Mouse (Mus musculus): ENCODE results near the gene Bbc3. TPM values are rescaled to one million over a fixed set of nuclear protein-coding genes. Genes with fewer than 3 reads are reported as not detected.

The Bbc3 gene
- total RNA-seq, 2 experiments from 2014 or later, result 45.7 to 51.8 TPM

- intact Hi-C loops (cut with DNase I), result no loop called here
- DNase-seq, result peak; percentile 72
Observed at GRCm38 (mm10) chr7:16313481-16314220, 5.5 kb downstream of the Bbc3 start.

GRCm38 (mm10) chr7:16314221-16314775 is 6.1 kb downstream of the Bbc3 start:
- intact Hi-C loops (cut with DNase I), result no loop called here
- no peak for DNase-seq

- intact Hi-C loops (cut with DNase I), result no loop called here
- DNase-seq, result no peak
Observed at GRCm38 (mm10) chr7:16315222-16315759, 7.1 kb downstream of the Bbc3 start.

- DNase-seq, result no peak
- intact Hi-C loops (cut with DNase I), result no loop called here
Observed at GRCm38 (mm10) chr7:16317094-16317493, 8.9 kb downstream of the Bbc3 start.

- DNase-seq, result no peak
- intact Hi-C loops (cut with DNase I), result no loop called here
Observed at GRCm38 (mm10) chr7:16319216-16319615, 11.0 kb downstream of the Bbc3 start.

- no peak for DNase-seq
- intact Hi-C loops (cut with DNase I), result no loop called here
Observed at GRCm38 (mm10) chr7:16320479-16320878, 12.3 kb downstream of the Bbc3 start.

- intact Hi-C loops (cut with DNase I), result no loop called here
- no peak for DNase-seq
Observed at GRCm38 (mm10) chr7:16324661-16325060, 16.5 kb downstream of the Bbc3 start.

- DNase-seq, result peak; percentile 54
- intact Hi-C loops (cut with DNase I), result no loop called here
Observed at GRCm38 (mm10) chr7:16325920-16326606, 17.9 kb downstream of the Bbc3 start.

GRCm38 (mm10) chr7:16326607-16326971 is 18.4 kb downstream of the Bbc3 start:
- intact Hi-C loops (cut with DNase I), result no loop called here
- DNase-seq, result no peak

- no peak for DNase-seq
- intact Hi-C loops (cut with DNase I), result no loop called here
Observed at GRCm38 (mm10) chr7:16329146-16329545, 21.0 kb downstream of the Bbc3 start.

GRCm38 (mm10) chr7:16337733-16338132 is 29.5 kb downstream of the Bbc3 start:
- DNase-seq, result no peak
- intact Hi-C loops (cut with DNase I), result no loop called here

GRCm38 (mm10) chr7:16344598-16344997 is 36.4 kb downstream of the Bbc3 start:
- intact Hi-C loops (cut with DNase I), result no loop called here

GRCm38 (mm10) chr7:16345297-16345696 is 37.1 kb downstream of the Bbc3 start:
- no peak for DNase-seq
- intact Hi-C loops (cut with DNase I), result no loop called here

More at GRCm38 (mm10) chr7:16344598-16344997, 36.4 kb downstream of the Bbc3 start:
- peak; percentile 17 for DNase-seq

GRCm38 (mm10) chr7:16349999-16350398 is 41.8 kb downstream of the Bbc3 start:
- no peak for DNase-seq
- intact Hi-C loops (cut with DNase I), result no loop called here

- intact Hi-C loops (cut with DNase I), result no loop called here
- no peak for DNase-seq
Observed at GRCm38 (mm10) chr7:16355854-16356594, 47.8 kb downstream of the Bbc3 start.

GRCm38 (mm10) chr7:16357602-16358001 is 49.4 kb downstream of the Bbc3 start:
- intact Hi-C loops (cut with DNase I), result no loop called here

GRCm38 (mm10) chr7:16364319-16364718 is 56.1 kb downstream of the Bbc3 start:
- intact Hi-C loops (cut with DNase I), result no loop called here
- no peak for DNase-seq

More at GRCm38 (mm10) chr7:16357602-16358001, 49.4 kb downstream of the Bbc3 start:
- DNase-seq, result no peak

GRCm38 (mm10) chr7:16364901-16365500 is 56.8 kb downstream of the Bbc3 start:
- intact Hi-C loops (cut with DNase I), result no loop called here
- DNase-seq, result no peak

GRCm38 (mm10) chr7:16366133-16366646 is 58.0 kb downstream of the Bbc3 start:
- intact Hi-C loops (cut with DNase I), result no loop called here
- no peak for DNase-seq

GRCm38 (mm10) chr7:16366669-16367068 is 58.5 kb downstream of the Bbc3 start:
- intact Hi-C loops (cut with DNase I), result no loop called here
- DNase-seq, result no peak
